ENCODE assay signal across 24 mouse cellular contexts in genomic region chr15:87196306-87196893, GRCm38 (mm10).
A peak's percentile ranks its signal among the peaks of the same experiment; 100 is the strongest.
DNase-seq lines count a peak whose midpoint lies in the region; ATAC-seq and TF ChIP-seq lines count a peak whose summit lies in the region.
"Had no signal": no experiment of that assay in that cellular context is flagged by ENCODE, and none has a peak within 500 bp of the region (broad histone marks: within the 10 kb centered on the region; RNA-seq: fewer than 3 reads in every experiment).

No protein-coding gene starts in this region.

- H3K27ac ChIP-seq in lung, embryonic 16.5 days (ENCODE audit: low read length): no peak overlapping the region
- peak overlapping the region; percentile 25; the same call in 1 of the 2 replicates for H3K27ac ChIP-seq in hindbrain, embryonic 13.5 days
- no peak overlapping the region for H3K27ac ChIP-seq in kidney, adult 2 months (ENCODE audit: insufficient read depth, low read depth, low read length)
- H3K27ac ChIP-seq: embryonic facial prominence, embryonic 13.5 days; heart, embryonic 10.5 days; kidney, postnatal 0 days; layer of hippocampus, adult 2 months; left cerebral cortex, adult 2 months; limb, embryonic 12.5 days; liver, embryonic 13.5 days; midbrain, embryonic 10.5 days had no signal

- H3K4me1 ChIP-seq in lung, embryonic 16.5 days (replicated peaks; ENCODE audit: control insufficient read depth, insufficient read depth, low read length): no peaks in the 10 kb centered on the region
- H3K4me1 ChIP-seq in lung, adult 2 months (ENCODE audit: control insufficient read depth, insufficient read depth, low read length): no peaks in the 10 kb centered on the region
- H3K4me1 ChIP-seq in hindbrain, embryonic 13.5 days (replicated peaks): peaks cover 32% of the 10 kb centered on the region
- no peaks in the 10 kb centered on the region for H3K4me1 ChIP-seq in kidney, adult 2 months (ENCODE audit: control insufficient read depth, insufficient read depth, low read length)
- H3K4me1 ChIP-seq: heart, embryonic 10.5 days; liver, embryonic 13.5 days had no signal

- WGBS in lung, embryonic 16.5 days: 43% methylated on average over 6 of the region's 6 CpGs
- WGBS in lung, adult 2 months: 54% methylated on average over 6 of the region's 6 CpGs
- 33% methylated on average over 6 of the region's 6 CpGs for WGBS in hindbrain, embryonic 13.5 days
- WGBS in kidney, adult 2 months: 48% methylated on average over 6 of the region's 6 CpGs

- no peak overlapping the region for H3K4me2 ChIP-seq in lung, embryonic 16.5 days (ENCODE audit: low read depth, low read length)
- H3K4me2 ChIP-seq in hindbrain, embryonic 13.5 days: no peak overlapping the region
- H3K4me2 ChIP-seq: embryonic facial prominence, embryonic 13.5 days; limb, embryonic 12.5 days; liver, embryonic 13.5 days had no signal

- no peak for DNase-seq in lung, adult 2 months
- peak; percentile 20 for DNase-seq in brain, adult 2 months (ENCODE audit: low read depth, low spot score)
- peak; percentile 23 for DNase-seq in embryo, embryonic 11 days
- DNase-seq in frontal cortex, postnatal 25 days (ENCODE audit: low spot score in 2 of 2): no peak
- no peak for DNase-seq in kidney, adult 2 months
- no peak for DNase-seq in layer of hippocampus, adult 9-10 months (ENCODE audit: low spot score)
- DNase-seq: adrenal gland, postnatal 25 days; gastrocnemius, postnatal 25 days; heart, postnatal 10 days; liver, embryonic 13.5 days; lung, postnatal 14 days; spleen, adult 18-20 months; thymus, postnatal 25 days had no signal

- H3K36me3 ChIP-seq in lung, embryonic 16.5 days (ENCODE audit: control insufficient read depth, insufficient read depth, low read length): no peaks in the 10 kb centered on the region
- no peaks in the 10 kb centered on the region for H3K36me3 ChIP-seq in hindbrain, embryonic 13.5 days
- H3K36me3 ChIP-seq in kidney, adult 2 months (ENCODE audit: control insufficient read depth, insufficient read depth, low read length): no peaks in the 10 kb centered on the region
- H3K36me3 ChIP-seq: embryonic facial prominence, embryonic 13.5 days; heart, embryonic 10.5 days; limb, embryonic 12.5 days; liver, embryonic 13.5 days; midbrain, embryonic 10.5 days had no signal

- no peak overlapping the region for H3K4me3 ChIP-seq in lung, embryonic 16.5 days (ENCODE audit: low read length)
- H3K4me3 ChIP-seq in lung, adult 2 months (replicated peaks; ENCODE audit: extremely low read depth, low read depth, low read length): no peak overlapping the region
- H3K4me3 ChIP-seq in hindbrain, embryonic 13.5 days: no peak overlapping the region
- H3K4me3 ChIP-seq in kidney, adult 2 months (ENCODE audit: insufficient read depth, low read depth, low read length): no peak overlapping the region
- H3K4me3 ChIP-seq: embryonic facial prominence, embryonic 13.5 days; heart, embryonic 10.5 days; layer of hippocampus, adult 2 months; left cerebral cortex, adult 2 months; limb, embryonic 12.5 days; liver, embryonic 13.5 days; midbrain, embryonic 10.5 days; myocyte had no signal

- no peak overlapping the region for H3K9ac ChIP-seq in lung, embryonic 16.5 days (ENCODE audit: low read length)
- H3K9ac ChIP-seq in hindbrain, embryonic 13.5 days: no peak overlapping the region
- H3K9ac ChIP-seq: embryonic facial prominence, embryonic 13.5 days; limb, embryonic 12.5 days; liver, embryonic 13.5 days had no signal

- no peak for TF ChIP-seq CTCF in lung, adult 2 months (IDR thresholded peaks at IDR 0.05; ENCODE audit: insufficient read depth, low read length)
- no peak for TF ChIP-seq CTCF in kidney, adult 2 months (conservative IDR thresholded peaks at IDR 0.05; ENCODE audit: insufficient read depth, insufficient read length, low read depth, low read length)

- peak; percentile 41; the same call in 1 of the 2 replicates for ATAC-seq in lung, embryonic 16.5 days (ENCODE audit: low read depth)
- ATAC-seq in hindbrain, embryonic 13.5 days (ENCODE audit: low FRiP score): no peak
- ATAC-seq: inflammation-experienced regulatory T-cells, adult 6 months had no signal

- no peak for TF ChIP-seq POLR2A in lung, adult 2 months (IDR thresholded peaks at IDR 0.05; ENCODE audit: borderline replicate concordance, extremely low read depth, low read depth, low read length)
- TF ChIP-seq POLR2A in kidney, adult 2 months (IDR thresholded peaks at IDR 0.05; ENCODE audit: low read depth, low read length): no peak

- H3K27me3 ChIP-seq in lung, embryonic 16.5 days (ENCODE audit: control insufficient read depth, insufficient read depth, low read depth, low read length): no peaks in the 10 kb centered on the region
- peaks cover 3% of the 10 kb centered on the region; the same call in 1 of the 2 replicates for H3K27me3 ChIP-seq in hindbrain, embryonic 13.5 days
- H3K27me3 ChIP-seq in kidney, adult 2 months (replicated peaks; ENCODE audit: control insufficient read depth, insufficient read depth, low read length): no peaks in the 10 kb centered on the region
- H3K27me3 ChIP-seq: embryonic facial prominence, embryonic 13.5 days; limb, embryonic 12.5 days; liver, embryonic 13.5 days had no signal

- H3K9me3 ChIP-seq in lung, embryonic 16.5 days (ENCODE audit: control insufficient read depth, low read length): no peaks in the 10 kb centered on the region
- H3K9me3 ChIP-seq in hindbrain, embryonic 13.5 days: no peaks in the 10 kb centered on the region
- H3K9me3 ChIP-seq: embryonic facial prominence, embryonic 13.5 days; heart, embryonic 10.5 days; limb, embryonic 12.5 days; midbrain, embryonic 10.5 days had no signal

Comparison
In these comparisons a context has a peak if more than half of its experiments do, and no peak if none do; other contexts are left out.
1. DNase-seq: peak in brain, adult 2 months (single experiment) and embryo, embryonic 11 days (single experiment); none in lung, adult 2 months (single experiment), frontal cortex, postnatal 25 days (0 of 2), kidney, adult 2 months (single experiment) and layer of hippocampus, adult 9-10 months (single experiment).